Mouse (Mus musculus) subcutaneous adipose tissue, adult 2 months (tissue): ENCODE results near the gene Foxn4. TPM values are rescaled to one million over a fixed set of nuclear protein-coding genes. Genes with fewer than 3 reads are reported as not detected.

Experiments used
- polyA plus RNA-seq: library from polyadenylated mRNA; depleted of rRNA; stranded (reverse); fragments of >200 nt; gene quantifications from 2 replicates; pipeline ENCODE4 v1.2.3, GENCODE M21; 2012; ENCODE audit warnings: low replicate concordance; rRNA removed

Foxn4 gene
- not detected in 2 replicates for polyA plus RNA-seq

DNA sequence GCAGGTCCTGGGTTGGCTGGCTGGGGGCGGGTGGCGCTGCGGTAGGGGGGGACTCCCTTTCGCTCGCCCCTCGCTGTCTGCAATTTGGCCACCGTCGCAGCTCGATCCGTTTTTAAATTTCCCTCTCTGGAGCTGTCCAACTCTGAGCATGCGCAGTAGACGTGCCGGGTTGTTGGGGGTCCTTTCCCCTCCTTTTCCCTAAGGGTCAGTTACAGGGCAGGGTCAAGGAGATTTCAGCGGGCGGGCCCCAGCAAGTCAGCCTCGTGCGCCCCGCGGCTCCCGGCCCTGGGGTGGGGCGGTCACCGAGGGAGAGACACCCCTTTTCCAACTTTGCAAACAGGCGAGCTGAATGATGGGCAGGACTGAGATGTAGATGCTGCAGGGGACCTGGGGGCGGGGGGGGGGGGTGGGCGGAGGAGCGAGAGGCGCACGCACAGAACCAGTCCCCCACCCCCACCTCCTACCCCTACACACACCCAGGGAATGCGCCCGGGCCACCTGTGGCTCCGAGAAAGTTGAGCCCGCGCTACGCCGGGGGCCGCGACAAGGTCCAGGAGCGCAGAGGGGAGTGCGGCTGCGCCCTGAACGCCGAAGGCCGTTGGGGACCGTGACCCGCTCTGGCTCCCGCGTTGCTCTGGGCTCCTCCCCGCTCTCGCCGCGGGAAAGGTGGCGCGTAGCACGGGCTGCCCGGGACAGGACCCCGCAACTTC, at the start of gene Foxn4:
Gene Foxn4 (minus strand): TSS at position 115 of the 710 bp plus-strand sequence.

DNA sequence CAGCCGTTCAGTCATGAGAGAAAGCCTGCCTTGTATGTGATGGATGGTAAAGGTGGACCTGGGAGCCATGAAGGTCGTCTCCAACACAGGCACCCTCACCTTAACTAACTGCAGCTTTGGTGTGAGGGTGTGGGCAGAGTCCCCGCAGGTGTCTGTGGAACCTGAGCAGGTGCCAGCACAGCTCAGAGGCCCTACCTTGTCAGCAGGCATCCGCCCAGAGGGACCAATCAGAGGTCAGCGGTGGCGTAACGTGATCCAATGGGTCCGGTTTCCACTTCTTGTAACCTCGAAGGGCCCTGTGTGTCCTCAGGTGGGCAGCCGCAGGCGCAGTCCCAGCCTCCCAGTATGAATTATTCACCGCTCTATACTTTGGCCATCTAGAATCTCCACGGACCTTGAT, 15.3 kb upstream of the Foxn4 start, which contains the start of gene Myo1h:
Gene Myo1h (plus strand): TSS at position 293 of the 400 bp plus-strand sequence.

Other genes with a start within 250 kb of the Foxn4 start
- gene Usp30, start 208.3 kb downstream of the Foxn4 start, polyA plus RNA-seq: 28.9 and 32.0 TPM in 2 replicates
- not detected in 2 replicates for gene Svop, start 182.2 kb downstream of the Foxn4 start, polyA plus RNA-seq
- 13.0 and 15.4 TPM in 2 replicates for gene Alkbh2, start 145.6 kb downstream of the Foxn4 start, polyA plus RNA-seq
- gene Ung, start 143.4 kb downstream of the Foxn4 start, polyA plus RNA-seq: 6.8 and 10.8 TPM in 2 replicates
- gene Acacb, start 127.3 kb downstream of the Foxn4 start, polyA plus RNA-seq: 68.9 and 89.5 TPM in 2 replicates
- 0.43 and 0.81 TPM in 2 replicates for gene Myo1h, start 15.4 kb upstream of the Foxn4 start, polyA plus RNA-seq
- gene Kctd10, start 106.7 kb upstream of the Foxn4 start, polyA plus RNA-seq: 122 and 126 TPM in 2 replicates
- gene Ube3b, start 106.8 kb upstream of the Foxn4 start, polyA plus RNA-seq: 80.0 and 82.5 TPM in 2 replicates
- gene Mmab, start 170.3 kb upstream of the Foxn4 start, polyA plus RNA-seq: 23.9 and 35.2 TPM in 2 replicates
- gene Mvk, start 170.5 kb upstream of the Foxn4 start, polyA plus RNA-seq: 43.2 and 72.0 TPM in 2 replicates